Mouse (Mus musculus): Measurements from ENCODE around the gene Ugt1a7c. TPM values are rescaled to one million over a fixed set of nuclear protein-coding genes. Genes with fewer than 3 reads are reported as not detected.

Gene Ugt1a7c
- total RNA-seq, 1 experiment from 2014 or later = 85.9 TPM

DNA sequence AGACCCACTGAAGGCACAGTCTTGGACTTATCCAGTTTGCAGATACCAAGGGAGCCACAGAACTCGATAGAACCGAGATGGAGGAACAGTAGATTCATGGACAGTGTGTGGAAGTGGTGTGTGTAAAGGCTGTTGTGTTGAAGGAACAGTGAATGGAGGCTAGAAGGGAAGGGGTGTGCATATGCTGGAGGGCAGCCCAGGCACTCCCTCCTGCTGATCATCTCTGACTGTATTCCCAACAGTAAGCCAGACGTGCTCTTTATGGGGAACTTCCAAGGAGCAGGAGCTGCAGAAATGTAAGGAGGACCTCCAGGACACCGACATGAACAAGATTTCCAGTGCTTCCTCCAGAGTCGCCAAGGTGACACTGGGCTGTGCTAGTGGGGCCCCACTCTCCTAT is 155.2 kb downstream of the Ugt1a7c start:
- ATAC-seq (replicated peaks; ENCODE audit: insufficient number of reproducible peaks, low FRiP score, low TSS enrichment, poor library complexity, severe bottlenecking) = no peak

DNA sequence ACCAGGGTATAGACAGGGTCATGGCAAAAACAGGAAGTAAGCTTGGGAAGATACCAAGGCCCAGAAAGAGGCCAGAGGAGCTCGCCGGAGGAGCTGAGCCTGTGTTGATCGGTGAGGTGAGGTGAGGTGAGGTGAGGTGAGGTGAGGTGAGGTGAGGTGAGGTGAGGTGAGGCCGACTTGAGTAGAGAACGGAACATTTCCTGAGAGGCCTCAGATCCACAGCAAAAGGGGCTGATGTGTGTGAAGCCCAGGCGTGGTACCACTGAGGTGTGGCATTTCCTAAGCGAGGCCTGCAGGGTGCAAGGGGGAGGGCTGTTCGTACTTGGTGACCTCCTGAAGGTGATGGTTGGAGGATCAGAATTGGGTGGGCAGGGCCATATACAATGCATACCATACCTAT is 158.2 kb downstream of the Ugt1a7c start:
- no peak for ATAC-seq (replicated peaks; ENCODE audit: insufficient number of reproducible peaks, low FRiP score, low TSS enrichment, poor library complexity, severe bottlenecking)

DNA sequence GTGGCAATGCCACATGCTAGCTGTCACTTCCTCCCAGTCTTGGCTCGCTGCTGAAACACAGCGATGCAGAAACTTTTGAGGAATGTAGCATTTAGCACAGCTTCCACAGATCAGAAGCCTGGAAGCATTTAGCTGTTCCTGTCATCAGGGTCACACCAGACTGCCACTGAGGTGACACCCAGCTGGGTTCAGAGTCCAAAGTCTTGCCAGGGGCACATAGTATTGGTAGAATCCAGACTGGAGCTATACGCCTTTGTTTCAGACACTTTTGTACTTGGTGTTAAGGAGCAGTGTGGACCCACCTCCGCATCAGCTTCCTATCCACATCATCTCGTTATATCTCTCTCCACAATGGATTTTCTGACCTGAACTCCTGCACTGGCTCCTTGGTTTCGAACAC is 158.7 kb downstream of the Ugt1a7c start:
- no peak for ATAC-seq (replicated peaks; ENCODE audit: insufficient number of reproducible peaks, low FRiP score, low TSS enrichment, poor library complexity, severe bottlenecking)

DNA sequence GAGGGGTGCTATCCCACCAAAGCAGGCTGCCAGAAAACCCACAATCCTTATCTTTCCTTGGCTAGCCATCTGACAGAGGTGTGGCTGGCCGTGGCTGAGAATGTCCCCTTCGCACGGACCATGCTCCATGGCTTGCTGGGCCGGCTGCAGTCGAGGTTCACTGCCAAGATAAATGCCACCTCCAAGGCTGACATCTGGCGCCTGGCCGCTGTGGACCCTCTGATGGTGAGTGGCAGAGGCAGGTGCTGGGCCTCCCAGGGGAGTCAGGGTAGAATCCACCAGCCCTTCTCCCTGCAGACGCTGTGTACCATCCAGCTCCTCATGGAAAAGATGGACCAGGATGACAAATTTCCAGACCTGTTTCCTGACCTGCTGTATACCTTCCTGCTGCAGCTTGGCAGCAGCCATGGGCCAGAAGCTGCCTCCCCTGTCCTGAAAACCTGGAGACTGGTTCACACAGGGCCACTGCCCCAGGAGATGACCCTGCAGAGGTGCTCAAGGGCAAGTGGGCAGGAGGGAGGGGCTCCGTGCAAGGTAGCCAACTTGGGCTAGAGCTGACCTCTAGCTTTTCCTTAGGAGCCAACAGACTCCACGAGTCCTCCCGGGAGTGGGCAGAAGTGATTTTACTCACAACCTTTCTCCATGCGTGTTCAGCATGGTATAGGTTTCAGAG is 160.1 kb downstream of the Ugt1a7c start:
- no peak for ATAC-seq (replicated peaks; ENCODE audit: insufficient number of reproducible peaks, low FRiP score, low TSS enrichment, poor library complexity, severe bottlenecking)

DNA sequence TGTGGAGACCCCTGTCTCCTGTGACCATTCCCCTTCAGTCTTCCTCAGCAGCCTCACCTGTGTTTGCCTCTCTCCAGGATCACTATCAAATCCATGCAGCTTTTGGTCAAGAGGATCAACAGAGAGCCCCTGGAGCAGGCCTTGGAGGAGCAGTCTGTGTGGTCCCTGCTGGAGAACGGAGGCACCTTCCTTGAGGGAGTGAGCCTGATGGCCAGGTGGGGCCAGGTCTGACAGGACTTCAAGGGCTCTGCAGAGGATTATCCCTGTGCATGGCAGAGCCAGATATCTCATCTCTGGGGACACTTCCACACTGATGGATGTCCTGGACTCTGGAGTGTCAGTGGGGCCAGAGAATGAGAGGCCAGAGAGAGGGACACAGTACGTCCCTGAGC is 160.6 kb downstream of the Ugt1a7c start:
- no peak for ATAC-seq (replicated peaks; ENCODE audit: insufficient number of reproducible peaks, low FRiP score, low TSS enrichment, poor library complexity, severe bottlenecking)

DNA sequence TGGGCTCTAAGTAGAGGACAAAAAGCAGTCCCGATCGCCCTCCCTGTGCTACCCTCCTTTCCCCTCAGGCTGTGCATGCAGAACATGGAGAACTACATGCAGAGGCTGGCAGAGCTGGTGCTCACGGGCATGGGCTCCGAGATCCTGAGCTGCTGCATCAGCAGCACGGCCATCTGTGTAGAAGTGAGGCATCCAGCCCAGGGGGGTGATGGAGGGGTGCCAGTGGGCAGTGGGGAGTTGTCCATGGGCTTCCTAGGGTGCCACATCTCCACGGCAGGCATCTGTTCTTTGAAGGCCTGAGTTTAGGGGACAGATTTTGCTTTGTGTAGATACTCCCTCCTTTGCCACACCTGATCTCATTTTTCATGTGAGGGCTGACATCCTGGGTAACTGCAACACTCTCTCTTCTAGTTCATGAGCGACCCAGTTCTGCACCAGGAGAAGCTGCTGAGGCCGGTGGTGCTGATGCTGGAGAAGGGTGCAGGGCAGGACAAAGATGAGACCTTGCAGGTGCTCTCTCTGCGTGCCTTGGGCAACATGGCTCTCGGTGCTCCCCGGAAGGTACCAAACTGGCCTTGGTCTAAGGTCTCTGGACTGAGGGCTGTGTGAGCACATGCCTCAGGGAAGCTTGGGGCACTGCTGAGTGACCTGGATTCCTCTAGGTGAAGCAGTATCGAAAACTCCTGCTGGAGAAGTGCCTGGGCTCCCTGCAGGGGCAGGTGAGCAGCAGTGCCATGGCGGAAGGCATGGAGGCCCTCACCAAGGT is 161.3 kb downstream of the Ugt1a7c start:
- ATAC-seq (replicated peaks; ENCODE audit: insufficient number of reproducible peaks, low FRiP score, low TSS enrichment, poor library complexity, severe bottlenecking) = no peak

DNA sequence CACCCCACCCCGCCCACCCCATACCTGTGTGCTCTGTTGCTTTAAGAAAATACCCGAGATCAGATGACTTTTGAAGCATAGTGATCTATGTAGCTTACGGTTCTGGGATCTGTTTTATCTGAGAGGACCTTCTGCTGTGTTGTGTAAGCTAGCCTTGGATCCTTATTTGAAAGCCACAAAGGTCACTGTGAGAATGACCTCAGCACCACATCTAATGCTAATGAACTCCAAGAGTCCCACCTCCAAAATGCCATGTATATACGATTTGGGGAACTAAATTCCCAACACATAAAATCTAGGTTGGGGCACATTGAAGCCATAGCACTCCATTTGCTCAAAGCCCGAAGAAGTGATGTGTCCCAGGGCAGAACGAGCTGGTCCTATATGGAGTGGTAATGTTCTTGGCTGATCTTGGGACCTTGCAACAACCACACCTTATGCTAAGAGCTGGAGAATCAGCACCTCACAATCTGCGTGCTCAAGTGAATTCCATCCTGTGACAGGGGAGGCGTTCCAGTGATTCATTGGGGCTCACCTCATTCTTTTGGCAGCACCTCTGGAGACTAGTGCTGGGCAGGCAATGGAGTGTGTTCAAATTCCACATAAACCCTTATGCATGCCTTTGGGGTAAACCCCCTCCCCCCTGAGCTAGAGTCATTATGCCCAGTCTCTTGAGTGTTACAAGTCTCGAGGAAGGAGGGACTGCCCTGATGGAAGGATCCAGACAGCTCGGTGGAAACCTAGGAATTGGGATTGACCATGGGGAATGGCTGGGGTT is 162.2 kb downstream of the Ugt1a7c start:
- no peak for ATAC-seq (replicated peaks; ENCODE audit: insufficient number of reproducible peaks, low FRiP score, low TSS enrichment, poor library complexity, severe bottlenecking)

DNA sequence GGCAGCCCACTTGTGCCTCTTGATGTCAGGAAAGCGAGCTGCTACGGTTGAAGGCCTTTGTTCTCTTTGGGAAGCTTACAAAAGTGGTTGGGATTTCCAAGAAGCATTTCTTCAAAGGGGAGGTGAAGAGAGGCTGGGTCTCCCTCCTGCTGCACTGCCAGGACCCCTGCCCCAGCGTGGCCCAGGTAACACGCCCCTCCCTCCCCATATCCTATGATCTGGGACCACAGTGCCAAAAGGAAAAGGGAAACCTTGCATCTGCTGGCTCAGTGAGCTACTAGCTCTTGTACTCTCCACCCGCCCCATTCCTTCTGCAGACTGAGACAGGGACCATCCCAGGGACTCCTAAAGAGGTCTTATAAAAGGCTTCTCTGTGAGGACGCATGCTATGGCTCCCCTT is 162.8 kb downstream of the Ugt1a7c start:
- no peak for ATAC-seq (replicated peaks; ENCODE audit: insufficient number of reproducible peaks, low FRiP score, low TSS enrichment, poor library complexity, severe bottlenecking)

DNA sequence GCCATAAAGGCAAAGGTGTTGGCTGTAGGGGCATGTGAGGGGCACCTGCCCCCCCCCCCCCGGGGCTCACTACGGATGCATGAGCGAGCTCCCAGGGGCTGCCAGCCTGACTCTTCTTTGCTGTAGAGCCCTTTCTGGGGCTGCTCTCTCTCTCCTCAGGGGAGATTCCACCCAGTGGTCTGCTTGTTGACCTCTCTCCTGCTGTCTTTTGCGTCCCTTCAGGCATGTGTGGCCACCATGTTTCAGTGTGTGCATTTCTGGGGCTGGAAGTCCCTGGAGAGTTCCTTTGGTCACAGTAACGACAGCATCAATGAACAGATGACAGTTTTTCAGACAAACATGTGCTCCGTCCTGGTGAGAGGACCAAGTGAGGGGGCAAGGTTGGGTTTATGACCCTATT is 163.5 kb downstream of the Ugt1a7c start:
- no peak for ATAC-seq (replicated peaks; ENCODE audit: insufficient number of reproducible peaks, low FRiP score, low TSS enrichment, poor library complexity, severe bottlenecking)

DNA sequence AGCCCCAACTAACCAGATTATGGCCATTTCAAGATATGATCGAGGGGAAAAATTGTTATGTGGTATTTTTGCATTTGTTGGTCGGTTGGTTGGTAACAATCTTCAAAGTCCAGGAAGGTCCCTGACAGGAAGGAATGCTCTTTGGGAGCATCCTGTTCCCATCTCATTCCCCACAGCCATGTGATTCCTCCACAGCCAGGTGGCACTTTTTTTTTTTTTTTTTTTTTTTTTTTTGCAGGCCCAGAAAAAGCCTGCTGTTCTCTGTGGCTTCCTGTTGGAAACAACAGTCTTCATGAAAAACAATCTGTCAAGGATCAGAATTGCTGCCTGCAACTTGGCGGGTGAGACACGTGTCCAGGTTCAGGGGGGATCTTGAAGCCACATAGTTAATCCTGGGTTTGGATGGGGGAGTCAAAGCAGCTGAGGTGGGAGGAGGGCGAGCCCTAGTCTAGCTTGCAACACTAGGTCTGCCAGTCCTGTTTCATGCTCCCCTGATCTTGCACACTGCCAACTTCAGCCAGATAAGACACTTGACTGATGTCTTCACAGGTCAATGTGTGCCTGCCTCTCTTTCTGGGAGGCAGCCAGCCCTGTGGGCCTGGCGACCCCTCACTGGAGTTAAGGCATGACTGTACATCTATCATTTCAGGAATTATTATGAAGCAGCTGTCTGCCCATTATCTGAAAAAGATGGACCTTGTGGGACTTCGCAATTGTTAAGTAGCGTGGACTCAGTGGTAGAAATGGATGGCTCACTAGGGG is 164.2 kb downstream of the Ugt1a7c start:
- ATAC-seq (replicated peaks; ENCODE audit: insufficient number of reproducible peaks, low FRiP score, low TSS enrichment, poor library complexity, severe bottlenecking) = no peak

DNA sequence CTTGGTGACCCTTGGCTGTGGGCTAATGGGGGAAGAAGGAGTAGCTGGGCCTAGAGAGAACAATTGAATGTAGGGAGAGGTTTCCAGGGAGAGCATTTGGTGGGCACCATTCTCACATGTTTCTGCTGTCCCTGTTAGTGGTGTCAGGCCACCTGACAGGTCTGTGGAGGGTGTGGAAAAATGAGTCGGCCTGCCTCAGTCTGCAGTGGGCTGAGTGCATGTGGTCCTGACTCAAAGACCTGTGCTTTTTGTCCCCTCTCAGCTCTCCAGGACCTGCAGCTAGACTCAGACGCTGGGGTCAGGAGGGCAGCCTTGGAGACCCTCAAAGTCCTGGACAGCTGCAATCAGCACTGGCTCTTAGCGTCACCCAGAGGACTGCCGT is 164.8 kb downstream of the Ugt1a7c start:
- ATAC-seq (replicated peaks; ENCODE audit: insufficient number of reproducible peaks, low FRiP score, low TSS enrichment, poor library complexity, severe bottlenecking) = no peak

DNA sequence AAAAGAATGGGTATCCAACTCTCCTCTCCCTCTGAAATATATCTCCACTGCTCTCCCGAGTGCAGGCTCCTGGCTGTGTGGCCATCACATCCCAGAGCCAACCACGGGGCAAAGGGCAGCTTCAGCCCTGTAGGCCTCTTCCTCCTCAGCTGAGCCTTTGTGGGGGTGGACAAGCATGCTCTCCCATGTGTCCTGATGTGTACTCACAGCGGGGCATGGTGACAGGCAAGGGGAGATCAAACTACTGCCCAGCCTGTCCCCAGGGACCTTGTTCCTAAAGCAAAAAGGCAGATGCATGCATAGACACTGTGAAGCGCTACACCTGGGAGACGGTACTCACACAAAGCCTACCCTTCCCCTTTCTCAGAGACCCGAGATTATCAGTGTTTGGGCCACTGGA is 165.3 kb downstream of the Ugt1a7c start:
- ATAC-seq (replicated peaks; ENCODE audit: insufficient number of reproducible peaks, low FRiP score, low TSS enrichment, poor library complexity, severe bottlenecking) = 0 out of 2 replicates have a peak, but pooled peaks have one; percentile 2

DNA sequence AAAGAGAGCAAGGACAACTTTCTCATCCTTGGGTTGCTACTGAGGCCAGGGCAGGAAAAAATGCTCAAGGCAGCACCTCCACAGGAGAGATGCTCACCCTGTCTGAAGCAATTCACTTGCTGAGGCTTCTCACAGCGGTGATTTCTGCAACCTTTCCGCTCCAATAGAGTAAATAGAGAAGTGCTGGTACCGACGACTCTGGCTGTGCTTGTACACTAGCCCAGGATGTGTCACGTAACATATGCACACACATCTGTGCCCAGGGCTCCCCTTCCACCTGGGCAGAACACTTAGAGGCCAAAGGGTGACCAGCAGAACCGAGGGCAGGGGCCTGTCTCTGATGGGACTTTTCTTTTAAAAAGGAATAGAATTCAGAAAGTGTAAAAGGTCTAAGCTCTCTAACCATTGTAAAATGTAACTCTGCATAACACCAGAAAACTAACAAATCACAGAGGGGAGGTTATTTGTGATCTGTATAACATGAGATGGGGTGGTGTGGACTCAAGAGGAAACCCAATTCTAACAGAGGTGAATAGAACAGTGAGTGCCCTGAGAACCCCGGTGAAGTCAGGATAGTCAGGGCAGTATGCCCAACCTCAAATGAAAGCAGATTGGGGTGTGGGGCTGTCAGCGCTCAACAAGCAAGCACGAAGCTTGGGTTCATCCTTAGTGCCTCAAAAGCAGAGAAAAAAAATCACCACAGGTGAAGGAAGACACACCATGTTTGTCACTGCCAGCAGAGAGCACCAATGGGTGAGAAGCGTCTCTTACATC is 165.9 kb downstream of the Ugt1a7c start:
- ATAC-seq (replicated peaks; ENCODE audit: insufficient number of reproducible peaks, low FRiP score, low TSS enrichment, poor library complexity, severe bottlenecking) = no peak

DNA sequence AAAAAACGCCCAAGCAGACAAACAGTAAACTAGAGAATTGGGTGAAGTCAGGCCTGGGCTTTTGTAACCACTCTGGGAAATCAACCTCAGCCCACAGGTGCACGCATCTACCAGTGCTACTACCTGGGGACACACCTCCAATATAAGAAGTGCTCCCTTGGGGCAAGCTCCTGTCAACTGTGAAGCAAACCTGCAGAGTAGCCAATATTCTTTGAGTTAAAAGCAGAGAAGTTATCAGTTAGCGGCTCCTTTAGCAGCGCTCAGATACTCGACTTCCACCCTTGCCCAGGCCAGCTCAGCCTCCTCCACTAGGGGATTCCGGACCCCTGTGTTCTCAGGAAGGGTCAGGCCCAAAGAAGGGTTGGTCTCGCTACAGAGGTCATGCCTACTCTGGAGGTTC is 166.8 kb downstream of the Ugt1a7c start:
- ATAC-seq (replicated peaks; ENCODE audit: insufficient number of reproducible peaks, low FRiP score, low TSS enrichment, poor library complexity, severe bottlenecking) = no peak

DNA sequence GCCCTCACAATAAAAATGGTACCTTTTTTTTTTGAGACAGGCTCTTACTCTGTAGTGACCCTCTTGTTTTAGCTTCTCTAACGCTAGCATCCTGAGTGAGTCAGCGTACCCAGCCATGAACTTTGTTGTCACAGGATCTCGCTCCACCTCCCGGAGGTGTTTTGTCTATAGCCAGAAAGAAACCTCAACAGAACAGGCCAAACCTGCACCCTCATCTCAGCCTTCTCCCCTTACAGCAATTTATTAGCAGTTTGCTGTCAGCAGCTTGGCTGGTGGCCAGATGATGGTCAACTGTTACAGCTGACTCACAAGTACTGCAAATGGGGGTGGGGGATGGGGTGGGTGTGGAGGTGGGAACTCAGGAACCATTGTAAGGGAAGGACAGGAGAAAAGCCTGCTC is 167.4 kb downstream of the Ugt1a7c start:
- no peak for ATAC-seq (replicated peaks; ENCODE audit: insufficient number of reproducible peaks, low FRiP score, low TSS enrichment, poor library complexity, severe bottlenecking)

DNA sequence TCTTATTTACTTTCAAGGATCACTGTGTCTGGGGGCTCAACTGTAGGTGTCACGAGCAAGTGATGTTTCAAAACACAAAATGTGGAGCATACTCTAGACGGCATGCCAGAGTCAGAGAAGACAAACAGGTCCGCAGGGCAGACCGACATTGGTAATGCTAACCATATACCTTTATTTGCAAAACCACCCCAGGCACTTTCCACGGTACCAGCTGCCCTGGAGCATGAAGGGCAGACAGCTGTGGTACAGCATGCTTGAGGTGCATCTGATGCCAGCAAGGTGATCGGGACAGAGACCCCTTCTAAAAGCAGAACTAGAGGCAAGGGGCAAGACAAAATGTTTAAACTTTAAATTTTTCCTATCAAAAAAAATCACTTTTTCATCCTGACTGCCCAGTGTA is 168.1 kb downstream of the Ugt1a7c start:
- ATAC-seq (replicated peaks; ENCODE audit: insufficient number of reproducible peaks, low FRiP score, low TSS enrichment, poor library complexity, severe bottlenecking) = no peak

DNA sequence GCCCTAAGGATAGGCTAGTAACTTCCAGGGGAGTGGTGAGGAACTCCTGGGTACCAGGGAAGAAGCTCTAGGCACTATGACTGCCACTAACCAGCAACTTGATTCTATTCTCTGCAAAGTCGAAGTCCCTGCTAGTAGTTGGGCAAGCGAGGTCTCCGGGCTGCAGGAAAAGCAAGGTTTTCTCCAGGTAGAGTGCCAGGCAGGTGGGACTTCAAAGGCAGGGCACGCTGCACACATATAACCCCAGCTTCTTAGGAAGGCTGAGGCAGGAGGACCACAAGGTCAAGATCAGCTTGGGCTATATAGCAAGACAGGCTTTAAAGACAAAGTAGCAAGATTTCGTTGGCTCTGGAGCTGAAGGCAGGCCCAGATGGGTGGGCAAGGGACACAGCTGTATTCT is 168.9 kb downstream of the Ugt1a7c start:
- no peak for ATAC-seq (replicated peaks; ENCODE audit: insufficient number of reproducible peaks, low FRiP score, low TSS enrichment, poor library complexity, severe bottlenecking)

DNA sequence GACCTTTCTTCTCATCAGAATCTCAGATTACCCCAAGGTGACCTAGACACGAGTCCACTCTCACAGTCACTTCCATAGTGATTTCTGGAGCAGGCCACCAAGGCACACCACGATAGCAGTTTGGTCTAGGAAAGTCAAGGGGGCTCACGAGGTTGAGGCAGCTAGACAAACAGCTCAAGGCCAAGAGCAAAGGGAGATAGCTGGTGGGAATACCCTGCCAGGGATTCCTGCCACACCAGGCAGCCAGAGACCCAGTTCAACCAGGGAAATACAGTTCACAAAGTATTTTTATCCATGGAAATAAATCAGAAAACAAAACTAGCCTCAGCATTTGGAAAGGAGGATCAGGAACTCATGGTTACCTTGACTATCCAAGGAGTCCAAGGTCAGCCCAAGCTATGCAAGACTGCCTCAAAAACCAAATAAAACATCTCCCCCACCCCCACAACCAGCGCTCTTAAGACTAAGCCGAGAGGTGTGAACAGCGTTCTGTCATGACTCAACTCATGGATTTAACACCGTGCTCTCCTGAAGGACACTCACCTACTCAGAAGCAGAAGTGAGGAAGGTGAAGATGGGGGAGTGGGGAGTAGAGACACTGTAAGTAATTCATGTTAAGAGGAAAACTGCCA is 169.5 kb downstream of the Ugt1a7c start:
- ATAC-seq (replicated peaks; ENCODE audit: insufficient number of reproducible peaks, low FRiP score, low TSS enrichment, poor library complexity, severe bottlenecking) = no peak
